Mouse (Mus musculus): ENCODE results near the gene Creg1.

- TF ChIP-seq CTCF (IDR thresholded peaks at IDR 0.05; ENCODE audit: low read depth) (no peak), EP300 (IDR thresholded peaks at IDR 0.05; ENCODE audit: low read depth) (no peak)
Observed at GRCm38 (mm10) chr1:165724219-165725033, 39.1 kb upstream of the Creg1 start.

Measured in heart, postnatal 0 days (tissue).